1 mouse cellular context compared by ENCODE assay signal in the genomic region with DNA sequence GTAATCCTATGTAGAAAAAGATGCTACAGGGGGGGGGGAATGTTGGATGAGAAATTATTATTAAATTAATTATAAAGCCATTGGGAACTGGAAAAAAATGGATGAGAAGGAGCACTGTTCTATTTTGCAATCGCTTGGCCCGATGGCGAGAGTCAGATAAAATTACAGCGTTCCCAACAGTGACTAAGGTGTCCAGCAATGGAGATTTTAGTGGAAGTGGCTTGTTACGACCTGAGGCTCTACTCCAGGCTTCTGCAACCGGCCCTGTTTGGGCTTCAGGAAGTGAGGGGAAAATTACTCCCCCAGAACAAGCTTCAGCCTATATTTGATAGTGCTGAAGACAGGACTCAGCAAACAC.
TF ChIP-seq lines count a peak whose summit lies in the region.

No protein-coding gene starts in this region.

TF ChIP-seq in MEL, 35 proteins besides CTCF, POLR2A, EP300 and RAD21 (continued from another document):
- TF ChIP-seq KAT2A (conservative IDR thresholded peaks at IDR 0.05; ENCODE audit: low read depth, low read length) (no peak), TBP (IDR thresholded peaks at IDR 0.05; ENCODE audit: low read depth, low read length) (no peak), USF2 (IDR thresholded peaks at IDR 0.05; ENCODE audit: borderline replicate concordance in 1 of 2, insufficient read depth in 1 of 2, low read depth in 1 of 2, low read length in 2 of 2) (no peak), MAX (IDR thresholded peaks at IDR 0.05; ENCODE audit: low read length) (no peak), ZNF384 (IDR thresholded peaks at IDR 0.05; ENCODE audit: low read depth, low read length) (no peak), TCF12 (IDR thresholded peaks at IDR 0.05; ENCODE audit: low read depth, low read length) (no peak), POLR2AphosphoS5 (IDR thresholded peaks at IDR 0.05; ENCODE audit: borderline replicate concordance, low read depth, low read length) (no peak)
TF ChIP-seq in MEL: peak in this region for 0.
